Mouse (Mus musculus) heart, embryonic 16.5 days (tissue): ENCODE data around the gene Atxn7l2. TPM values are rescaled to one million over a fixed set of nuclear protein-coding genes. Genes with fewer than 3 reads are reported as not detected.

ENCODE experiments used
- ATAC-seq: fragments of 200-750 bp; cut with Nextera tagmentation; replicated peaks from 2 replicates; pipeline ENCODE4 v1.8.0; 2017; ENCODE audit warnings: moderate number of reproducible peaks; ENCODE audit not compliant: insufficient read depth, low FRiP score; ENCODE audit errors: extremely low read depth
- H3K27ac ChIP-seq: fragments of 300-500 bp; sonication (generic); 2 replicates; pipeline ENCODE4 v1.5.1; 2014; ENCODE audit warnings: mild to moderate bottlenecking, low read length, control low read depth, moderate library complexity
- H3K27me3 ChIP-seq: fragments of 300-500 bp; sonication (generic); 2 replicates; pipeline ENCODE4 v1.6.1; 2014; ENCODE audit warnings: low read length, mixed read lengths; ENCODE audit not compliant: control insufficient read depth, insufficient read depth
- H3K36me3 ChIP-seq: fragments of 300-500 bp; sonication (generic); 2 replicates; pipeline ENCODE4 v1.6.1; 2014; ENCODE audit not compliant: control insufficient read depth, insufficient read depth
- H3K4me1 ChIP-seq: fragments of 300-500 bp; sonication (generic); 2 replicates; pipeline ENCODE4 v1.6.1; 2014; ENCODE audit warnings: low read length, mixed read lengths; ENCODE audit not compliant: control insufficient read depth, insufficient read depth
- H3K4me2 ChIP-seq: fragments of 300-500 bp; sonication (generic); 2 replicates; pipeline ENCODE4 v1.6.1; 2014; ENCODE audit warnings: low read depth, mild to moderate bottlenecking, control low read depth, low read length
- H3K4me3 ChIP-seq: fragments of 300-500 bp; sonication (generic); 2 replicates; pipeline ENCODE4 v1.5.1; 2014; ENCODE audit warnings: mild to moderate bottlenecking, control low read depth, low read length
- H3K9ac ChIP-seq: fragments of 300-500 bp; sonication (generic); 2 replicates; pipeline ENCODE4 v1.6.1; 2014; ENCODE audit warnings: low read length, control low read depth
- H3K9me3 ChIP-seq: fragments of 300-500 bp; sonication (generic); replicated peaks from 2 replicates; pipeline ENCODE4 v1.6.1; 2016; ENCODE audit warnings: low read length; ENCODE audit not compliant: control insufficient read depth
- WGBS: fragments of 180-500 bp; shearing (Covaris S2); extraction: QIAGEN DNeasy Blood & Tissue Kit; methylation state at CpG from one replicate; pipeline ENCODE4 v1.1.7; 2014; 5-methylcytosine and 5-hydroxymethylcytosine counted together
- polyA plus RNA-seq: library from polyadenylated mRNA; unstranded; fragments of >200 nt; fragmentation: Nextera tagmentation; extraction: Ambion mirVana; gene quantifications from 2 replicates; pipeline ENCODE4 v1.2.1, GENCODE M21; 2015

The Atxn7l2 gene
- polyA plus RNA-seq, 1 experiment from 2014 or later = 7.0 TPM

- Histone ChIP-seq H3K27ac (no peak overlapping the region), H3K27me3 (peaks cover 15% of the 10 kb centered on the region), H3K36me3 (no peaks in the 10 kb centered on the region), H3K4me1 (peaks cover 6% of the 10 kb centered on the region), H3K9me3 (no peaks in the 10 kb centered on the region), H3K9ac (no peak overlapping the region), H3K4me3 (no peak overlapping the region), H3K4me2 (peak overlapping the region; percentile 80; the same call in 1 of the 2 replicates)
- 79% methylated on average over 2 of the region's 2 CpGs for WGBS
- ATAC-seq = no peak
Observed at GRCm38 (mm10) chr3:108227521-108227920, 16.8 kb upstream of the Atxn7l2 start.

GRCm38 (mm10) chr3:108226558-108227350, 16.0 kb upstream of the Atxn7l2 start, which contains the start of gene Sypl2:
Sypl2 (minus strand) TSS chr3:108226648.
- Histone ChIP-seq H3K9me3 (no peaks in the 10 kb centered on the region), H3K9ac (peak within 1 kb of the TSS; percentile 59), H3K4me1 (peaks cover 2% of the 10 kb centered on the region; the same call in 1 of the 2 replicates), H3K4me2 (peak within 1 kb of the TSS; percentile 80), H3K27me3 (peaks cover 20% of the 10 kb centered on the region), H3K27ac (no peak within 1 kb of the TSS), H3K36me3 (no peaks in the 10 kb centered on the region), H3K4me3 (peak within 1 kb of the TSS; percentile 50)
- 5% methylated on average over 44 of the region's 44 CpGs for WGBS
- ATAC-seq = 0 out of 2 replicates have a peak, but pooled peaks have one; percentile 49

GRCm38 (mm10) chr3:108225711-108226557, 15.2 kb upstream of the Atxn7l2 start:
- Histone ChIP-seq H3K27ac (no peak overlapping the region), H3K36me3 (no peaks in the 10 kb centered on the region), H3K27me3 (peaks cover 20% of the 10 kb centered on the region), H3K4me3 (peak overlapping the region; percentile 50), H3K9ac (peak overlapping the region; percentile 59), H3K4me1 (peaks cover 2% of the 10 kb centered on the region; the same call in 1 of the 2 replicates), H3K9me3 (no peaks in the 10 kb centered on the region), H3K4me2 (peak overlapping the region; percentile 80)
- WGBS = 2% methylated on average over 66 of the region's 67 CpGs
- ATAC-seq = peak; percentile 52; the same call in 1 of the 2 replicates

GRCm38 (mm10) chr3:108220661-108221060, 9.9 kb upstream of the Atxn7l2 start:
- Histone ChIP-seq H3K36me3 (no peaks in the 10 kb centered on the region), H3K4me2 (no peak overlapping the region), H3K4me1 (0 out of 2 replicates have a peak, but pooled peaks cover 2% of the 10 kb centered on the region), H3K9me3 (no peaks in the 10 kb centered on the region), H3K9ac (no peak overlapping the region), H3K27me3 (peaks cover 21% of the 10 kb centered on the region), H3K4me3 (no peak overlapping the region), H3K27ac (no peak overlapping the region)
- 66% methylated on average over 3 of the region's 3 CpGs for WGBS
- ATAC-seq = no peak

- Histone ChIP-seq H3K4me1 (peaks cover 4% of the 10 kb centered on the region; the same call in 1 of the 2 replicates), H3K27me3 (0 out of 2 replicates have a peak, but pooled peaks cover 3% of the 10 kb centered on the region), H3K4me2 (no peak overlapping the region), H3K4me3 (no peak overlapping the region), H3K9ac (no peak overlapping the region), H3K9me3 (no peaks in the 10 kb centered on the region), H3K36me3 (no peaks in the 10 kb centered on the region), H3K27ac (no peak overlapping the region)
- 11% methylated on average over 5 of the region's 5 CpGs for WGBS
- no peak for ATAC-seq
Observed at GRCm38 (mm10) chr3:108214734-108215133, 4.0 kb upstream of the Atxn7l2 start.

- no peak overlapping the region for H3K9ac ChIP-seq
- no peak overlapping the region for H3K4me2 ChIP-seq
- no peak overlapping the region for H3K27ac ChIP-seq
- H3K4me1 ChIP-seq = peaks cover 11% of the 10 kb centered on the region
- WGBS = 80% methylated on average over 8 of the region's 8 CpGs
- ATAC-seq = no peak
- H3K9me3 ChIP-seq = no peaks in the 10 kb centered on the region
- H3K27me3 ChIP-seq = no peaks in the 10 kb centered on the region
- no peak overlapping the region for H3K4me3 ChIP-seq
- H3K36me3 ChIP-seq = no peaks in the 10 kb centered on the region
Observed at GRCm38 (mm10) chr3:108212406-108212805, 1.7 kb upstream of the Atxn7l2 start.

GRCm38 (mm10) chr3:108211845-108212244, 1.1 kb upstream of the Atxn7l2 start:
- H3K9ac ChIP-seq = no peak overlapping the region
- H3K4me3 ChIP-seq = no peak overlapping the region
- no peak overlapping the region for H3K4me2 ChIP-seq
- H3K4me1 ChIP-seq = peaks cover 16% of the 10 kb centered on the region
- H3K9me3 ChIP-seq = no peaks in the 10 kb centered on the region
- 87% methylated on average over 6 of the region's 6 CpGs for WGBS
- no peaks in the 10 kb centered on the region for H3K27me3 ChIP-seq
- H3K27ac ChIP-seq = no peak overlapping the region
- ATAC-seq = no peak
- no peaks in the 10 kb centered on the region for H3K36me3 ChIP-seq

- no peaks in the 10 kb centered on the region for H3K27me3 ChIP-seq
- H3K27ac ChIP-seq = peak overlapping the region; percentile 87
- H3K9ac ChIP-seq = peak overlapping the region; percentile 76
- peak overlapping the region; percentile 90 for H3K4me2 ChIP-seq
- H3K36me3 ChIP-seq = peaks cover 7% of the 10 kb centered on the region
- ATAC-seq = peak; percentile 95
- H3K4me1 ChIP-seq = peaks cover 16% of the 10 kb centered on the region
- WGBS = under 1% methylated on average over 66 of the region's 72 CpGs
- peak overlapping the region; percentile 57 for H3K4me3 ChIP-seq
- no peaks in the 10 kb centered on the region for H3K9me3 ChIP-seq
Observed at GRCm38 (mm10) chr3:108209946-108210770, 576 bp downstream of the Atxn7l2 start.
